Comparison of ENCODE assay signal across 33 mouse cellular contexts in genomic region chr19:47725643-47726140, GRCm38 (mm10). TPM values are rescaled to one million over a fixed set of nuclear protein-coding genes. Genes with fewer than 3 reads are reported as not detected.
DNase-seq lines count a peak whose midpoint lies in the region; ATAC-seq and TF ChIP-seq lines count a peak whose summit lies in the region.
"Had no signal": no experiment of that assay in that cellular context is flagged by ENCODE, and none has a peak within 500 bp of the region (broad histone marks: within the 10 kb centered on the region; RNA-seq: fewer than 3 reads in every experiment).

No protein-coding gene starts in this region.

- no peak for TF ChIP-seq CTCF in hindbrain, postnatal 0 days (IDR thresholded peaks at IDR 0.05; ENCODE audit: low read depth)

- H3K36me3 ChIP-seq in hindbrain, postnatal 0 days (ENCODE audit: insufficient read depth, low read length): no peaks in the 10 kb centered on the region
- H3K36me3 ChIP-seq in hindbrain, embryonic 13.5 days: no peaks in the 10 kb centered on the region
- H3K36me3 ChIP-seq in forebrain, embryonic 16.5 days (ENCODE audit: control insufficient read depth, insufficient read depth): no peaks in the 10 kb centered on the region
- H3K36me3 ChIP-seq: embryonic facial prominence, embryonic 15.5 days; intestine, embryonic 15.5 days; midbrain, embryonic 10.5 days; neural tube, embryonic 12.5 days had no signal

- no peaks in the 10 kb centered on the region for H3K9me3 ChIP-seq in hindbrain, postnatal 0 days (ENCODE audit: low read length)
- no peaks in the 10 kb centered on the region for H3K9me3 ChIP-seq in hindbrain, embryonic 13.5 days
- no peaks in the 10 kb centered on the region for H3K9me3 ChIP-seq in forebrain, embryonic 16.5 days (ENCODE audit: control insufficient read depth, low read length)
- H3K9me3 ChIP-seq: embryonic facial prominence, embryonic 15.5 days; intestine, embryonic 15.5 days; midbrain, embryonic 10.5 days; neural tube, embryonic 12.5 days had no signal

- no peak for ATAC-seq in hindbrain, postnatal 0 days
- ATAC-seq in hindbrain, embryonic 13.5 days (ENCODE audit: low FRiP score): no peak
- ATAC-seq in forebrain, embryonic 16.5 days: peak; percentile 45
- ATAC-seq: activated CD4-positive, CD25-positive, alpha-beta regulatory T cell, adult 4 months; hindbrain, embryonic 16.5 days; intestine, embryonic 15.5 days; midbrain, embryonic 16.5 days had no signal

- H3K9ac ChIP-seq in hindbrain, postnatal 0 days (replicated peaks; ENCODE audit: low read length): no peak overlapping the region
- no peak overlapping the region for H3K9ac ChIP-seq in hindbrain, embryonic 13.5 days
- no peak overlapping the region for H3K9ac ChIP-seq in forebrain, embryonic 16.5 days (replicated peaks; ENCODE audit: low read depth, low read length)
- H3K9ac ChIP-seq: embryonic facial prominence, embryonic 15.5 days; intestine, embryonic 15.5 days; liver, embryonic 14.5 days; neural tube, embryonic 12.5 days had no signal

- H3K27me3 ChIP-seq in hindbrain, postnatal 0 days (ENCODE audit: insufficient read depth, low read length): no peaks in the 10 kb centered on the region
- H3K27me3 ChIP-seq in hindbrain, embryonic 13.5 days: no peaks in the 10 kb centered on the region
- no peaks in the 10 kb centered on the region for H3K27me3 ChIP-seq in forebrain, embryonic 16.5 days (replicated peaks; ENCODE audit: control insufficient read depth, insufficient read depth, low read length)
- H3K27me3 ChIP-seq: embryonic facial prominence, embryonic 15.5 days; intestine, embryonic 15.5 days; neural tube, embryonic 12.5 days had no signal

- peak; percentile 5 for DNase-seq in hindbrain, postnatal 0 days (ENCODE audit: low spot score)
- peak; percentile 69 for DNase-seq in Muller cell, postnatal 12 days (ENCODE audit: inconsistent ontology term)
- DNase-seq in brain, adult 2 months (ENCODE audit: low read depth, low spot score): peak; percentile 55
- DNase-seq in urinary bladder, postnatal 14 days (ENCODE audit: low spot score): no peak
- DNase-seq: adrenal gland, adult 2 months; B cell, adult 2 months; cerebellum, adult 18-20 months; cerebellum, postnatal 10 days; gastrocnemius, postnatal 36 days; heart, adult 18-20 months; heart, postnatal 4 days; kidney, adult 9 months; kidney, postnatal 10 days; layer of hippocampus, adult 9-11 months; liver; lung, adult 2 months; right cerebral cortex, postnatal 4 days; thymus, adult 2 months; thymus, postnatal 36 days had no signal

- 43% methylated on average over 7 of the region's 7 CpGs for WGBS in hindbrain, postnatal 0 days
- 75% methylated on average over 7 of the region's 7 CpGs for WGBS in hindbrain, embryonic 13.5 days
- WGBS in forebrain, embryonic 16.5 days: 13% methylated on average over 7 of the region's 7 CpGs

- H3K4me2 ChIP-seq in hindbrain, postnatal 0 days (ENCODE audit: low read depth, low read length): no peak overlapping the region
- H3K4me2 ChIP-seq in hindbrain, embryonic 13.5 days: no peak overlapping the region
- H3K4me2 ChIP-seq in forebrain, embryonic 16.5 days (ENCODE audit: low read length): no peak overlapping the region
- H3K4me2 ChIP-seq: embryonic facial prominence, embryonic 15.5 days; heart, embryonic 11.5 days; intestine, embryonic 15.5 days; neural tube, embryonic 12.5 days had no signal

- H3K27ac ChIP-seq in hindbrain, postnatal 0 days: no peak overlapping the region
- no peak overlapping the region for H3K27ac ChIP-seq in hindbrain, embryonic 13.5 days
- H3K27ac ChIP-seq in forebrain, embryonic 16.5 days (ENCODE audit: low read length): no peak overlapping the region
- H3K27ac ChIP-seq: intestine, embryonic 15.5 days; liver, embryonic 14.5 days; midbrain, embryonic 10.5 days; neural tube, embryonic 12.5 days had no signal

- H3K4me1 ChIP-seq in hindbrain, postnatal 0 days (ENCODE audit: insufficient read depth, low read length): 0 out of 2 replicates have a peak, but pooled peaks cover 4% of the 10 kb centered on the region
- peaks cover 6% of the 10 kb centered on the region; the same call in 1 of the 2 replicates for H3K4me1 ChIP-seq in hindbrain, embryonic 13.5 days (replicated peaks)
- H3K4me1 ChIP-seq in forebrain, embryonic 16.5 days (replicated peaks; ENCODE audit: control insufficient read depth, insufficient read depth, low read length): peaks cover 14% of the 10 kb centered on the region
- H3K4me1 ChIP-seq: neural tube, embryonic 12.5 days had no signal

- no peak overlapping the region for H3K4me3 ChIP-seq in hindbrain, postnatal 0 days (ENCODE audit: low read length)
- no peak overlapping the region for H3K4me3 ChIP-seq in hindbrain, embryonic 13.5 days
- H3K4me3 ChIP-seq in forebrain, embryonic 16.5 days (replicated peaks; ENCODE audit: low read length): no peak overlapping the region
- H3K4me3 ChIP-seq: embryonic facial prominence, embryonic 15.5 days; intestine, embryonic 15.5 days; midbrain, embryonic 10.5 days; myocyte; neural tube, embryonic 12.5 days had no signal

RNA-seq across cellular contexts. Expression of gene Sfr1, which starts 5.8 kb away (rescaled TPM):
- total RNA-seq in hindbrain, postnatal 0 days (2014; rRNA removed): 38.9 and 43.2 TPM in 2 replicates
- polyA plus RNA-seq in hindbrain, postnatal 0 days (2015; fragmentation: Nextera tagmentation; extraction: Ambion mirVana): 188 and 200 TPM in 2 replicates
- 178 and 182 TPM in 2 replicates for polyA plus RNA-seq in hindbrain, embryonic 13.5 days (2015; fragmentation: Nextera tagmentation; extraction: Ambion mirVana)
- 180 and 202 TPM in 2 replicates for polyA plus RNA-seq in forebrain, embryonic 16.5 days (2015; fragmentation: Nextera tagmentation; extraction: Ambion mirVana)

RNA-seq across cellular contexts. Expression of gene Col17a1, which starts 33.8 kb away (rescaled TPM):
- 0.47 and 0.83 TPM in 2 replicates for total RNA-seq in hindbrain, postnatal 0 days (2014; rRNA removed)
- polyA plus RNA-seq in hindbrain, postnatal 0 days (2015; fragmentation: Nextera tagmentation; extraction: Ambion mirVana): 0.42 and 0.61 TPM in 2 replicates
- 0.18 and 0.31 TPM in 2 replicates for polyA plus RNA-seq in hindbrain, embryonic 13.5 days (2015; fragmentation: Nextera tagmentation; extraction: Ambion mirVana)
- 0.04 and 0.11 TPM in 2 replicates for polyA plus RNA-seq in forebrain, embryonic 16.5 days (2015; fragmentation: Nextera tagmentation; extraction: Ambion mirVana)
- total RNA-seq: adrenal gland, adult 2 months; common myeloid progenitor, adult 5-6 weeks; megakaryocyte progenitor cell, adult 5-6 weeks had no signal
- polyA plus RNA-seq: activated CD4-positive, CD25-positive, alpha-beta regulatory T cell, adult 4 months had no signal
